Mouse (Mus musculus) layer of hippocampus, adult 8-10 months (tissue): ENCODE measurements around the gene Tsc1. TPM values are rescaled to one million over a fixed set of nuclear protein-coding genes. Genes with fewer than 3 reads are reported as not detected.

ENCODE experiments used
- DNase-seq, 2 experiments: peaks; one replicate each; pipeline ENCODE4 v3.0.0; 2022; ENCODE audit warnings: low spot score in 2 of 2
- total RNA-seq, 4 experiments: library from RNA; stranded (reverse); gene quantifications; 2 replicates each; pipeline ENCODE4 v1.2.4; 2022

Tsc1 gene
- total RNA-seq, 4 experiments from 2014 or later = 42.0 to 55.4 (median 49.8) TPM

GRCm38 (mm10) chr2:28641435-28641941 lies 460 bp downstream of the Tsc1 start:
- peak in 1 of 2 experiments; percentile 23 for DNase-seq

GRCm38 (mm10) chr2:28643081-28643480 lies 2.1 kb downstream of the Tsc1 start:
- no peak for DNase-seq

- DNase-seq = no peak
Measured at GRCm38 (mm10) chr2:28650526-28650925, 9.5 kb downstream of the Tsc1 start.

GRCm38 (mm10) chr2:28653351-28653750 lies 12.3 kb downstream of the Tsc1 start:
- no peak for DNase-seq

GRCm38 (mm10) chr2:28654295-28654694 lies 13.3 kb downstream of the Tsc1 start:
- no peak for DNase-seq

- no peak for DNase-seq
Measured at GRCm38 (mm10) chr2:28656216-28656615, 15.2 kb downstream of the Tsc1 start.

- no peak for DNase-seq
Measured at GRCm38 (mm10) chr2:28662891-28663290, 21.9 kb downstream of the Tsc1 start.

GRCm38 (mm10) chr2:28665818-28666217 lies 24.8 kb downstream of the Tsc1 start:
- no peak for DNase-seq

GRCm38 (mm10) chr2:28671438-28671837 lies 30.4 kb downstream of the Tsc1 start:
- no peak for DNase-seq

GRCm38 (mm10) chr2:28676005-28676404 lies 35.0 kb downstream of the Tsc1 start:
- no peak for DNase-seq

GRCm38 (mm10) chr2:28680710-28681109 lies 39.7 kb downstream of the Tsc1 start:
- peak in 1 of 2 experiments; percentile 45 for DNase-seq

- peak; percentile 44 to 48 for DNase-seq
Measured at GRCm38 (mm10) chr2:28681718-28682117, 40.7 kb downstream of the Tsc1 start.

GRCm38 (mm10) chr2:28685895-28686294 lies 44.9 kb downstream of the Tsc1 start:
- DNase-seq = no peak

GRCm38 (mm10) chr2:28688431-28688830 lies 47.4 kb downstream of the Tsc1 start:
- DNase-seq = no peak

GRCm38 (mm10) chr2:28692692-28693091 lies 51.7 kb downstream of the Tsc1 start:
- DNase-seq = no peak

GRCm38 (mm10) chr2:28698566-28698965 lies 57.5 kb downstream of the Tsc1 start:
- no peak for DNase-seq

- peak; percentile 76 to 78 for DNase-seq
Measured at GRCm38 (mm10) chr2:28699361-28700335, 58.6 kb downstream of the Tsc1 start, which contains the start of the genes Spaca9 and Ak8. Gene Spaca9, minus strand, starts transcription at chr2:28699727. Gene Ak8, plus strand, starts transcription at chr2:28700164.

- no peak for DNase-seq
Measured at GRCm38 (mm10) chr2:28701646-28702262, 60.7 kb downstream of the Tsc1 start.

GRCm38 (mm10) chr2:28706106-28706636 lies 65.1 kb downstream of the Tsc1 start:
- no peak for DNase-seq

GRCm38 (mm10) chr2:28706787-28707186 lies 65.8 kb downstream of the Tsc1 start:
- DNase-seq = no peak

GRCm38 (mm10) chr2:28713036-28713435 lies 72.0 kb downstream of the Tsc1 start:
- no peak for DNase-seq

- DNase-seq = no peak
Measured at GRCm38 (mm10) chr2:28722419-28722818, 81.4 kb downstream of the Tsc1 start.
